Mouse (Mus musculus) WW6 (cell line): ENCODE data around the gene Gm20388.
A peak's percentile ranks its signal among the peaks of the same experiment; 100 is the strongest.

ENCODE experiments used
- DNase-seq: peaks from one replicate; pipeline ENCODE4 v3.0.0-alpha.2; 2013; ENCODE audit warnings: low read depth, low spot score

Gene Gm20388

DNA sequence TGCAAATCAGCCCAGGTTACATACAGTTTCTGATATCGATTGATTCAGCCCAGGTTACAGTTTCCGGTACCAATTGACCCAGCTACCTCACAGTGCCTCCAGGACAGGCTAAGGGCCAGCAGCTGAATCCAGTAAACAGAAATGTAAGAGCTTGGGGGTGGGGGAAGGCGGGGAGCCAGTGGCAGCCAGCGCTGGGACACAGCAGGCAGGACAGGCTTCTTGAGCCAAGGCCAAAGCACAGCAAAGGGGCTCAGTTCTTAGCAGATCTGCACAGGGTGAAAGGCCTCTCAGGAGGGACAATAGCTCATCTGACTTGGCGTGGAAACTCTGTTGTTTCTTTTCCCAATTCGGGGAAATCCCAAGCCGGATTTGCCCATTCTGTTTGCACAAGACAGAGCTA, 3866.7 kb downstream of the Gm20388 start:
- DNase-seq: no peak

DNA sequence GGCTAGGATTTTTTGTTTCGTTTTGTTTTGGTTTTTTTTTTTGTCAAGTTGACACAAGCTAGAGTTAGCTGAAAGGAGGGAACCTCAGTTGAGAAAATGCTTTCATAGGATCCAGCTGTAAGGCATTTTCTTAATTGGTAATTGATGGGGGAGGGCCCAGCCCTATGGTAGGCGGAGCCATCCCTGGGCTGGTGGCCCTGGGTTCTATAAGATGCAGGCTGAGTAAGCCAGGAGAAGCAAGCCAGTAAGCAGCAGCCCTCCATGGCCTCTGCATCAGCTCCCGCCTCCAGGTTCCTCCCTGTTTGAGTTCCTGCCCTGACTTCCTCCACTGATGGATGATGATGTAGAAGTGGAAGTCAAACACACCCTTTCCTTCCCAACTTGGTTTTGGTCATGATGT, 3869.8 kb downstream of the Gm20388 start:
- DNase-seq: no peak

DNA sequence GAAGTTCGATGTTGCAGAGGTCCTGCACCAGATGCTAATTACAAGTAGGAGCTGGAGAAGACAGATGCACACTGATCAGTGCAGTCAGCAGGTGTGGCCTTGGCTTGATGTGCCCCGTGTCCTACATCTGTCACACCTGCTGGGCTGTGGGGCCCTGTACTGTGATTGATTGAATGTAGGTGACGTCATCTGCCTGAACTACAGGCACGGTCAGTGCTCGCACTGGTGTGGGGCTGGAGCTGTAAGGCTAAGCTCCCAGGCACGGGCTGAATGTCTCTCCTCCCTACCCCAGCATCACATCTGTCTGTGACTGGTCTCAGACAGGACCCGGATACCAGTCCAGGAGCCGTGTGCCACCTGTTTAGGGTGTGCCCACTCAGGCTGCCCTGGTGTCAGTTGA, 3870.6 kb downstream of the Gm20388 start:
- no peak for DNase-seq

DNA sequence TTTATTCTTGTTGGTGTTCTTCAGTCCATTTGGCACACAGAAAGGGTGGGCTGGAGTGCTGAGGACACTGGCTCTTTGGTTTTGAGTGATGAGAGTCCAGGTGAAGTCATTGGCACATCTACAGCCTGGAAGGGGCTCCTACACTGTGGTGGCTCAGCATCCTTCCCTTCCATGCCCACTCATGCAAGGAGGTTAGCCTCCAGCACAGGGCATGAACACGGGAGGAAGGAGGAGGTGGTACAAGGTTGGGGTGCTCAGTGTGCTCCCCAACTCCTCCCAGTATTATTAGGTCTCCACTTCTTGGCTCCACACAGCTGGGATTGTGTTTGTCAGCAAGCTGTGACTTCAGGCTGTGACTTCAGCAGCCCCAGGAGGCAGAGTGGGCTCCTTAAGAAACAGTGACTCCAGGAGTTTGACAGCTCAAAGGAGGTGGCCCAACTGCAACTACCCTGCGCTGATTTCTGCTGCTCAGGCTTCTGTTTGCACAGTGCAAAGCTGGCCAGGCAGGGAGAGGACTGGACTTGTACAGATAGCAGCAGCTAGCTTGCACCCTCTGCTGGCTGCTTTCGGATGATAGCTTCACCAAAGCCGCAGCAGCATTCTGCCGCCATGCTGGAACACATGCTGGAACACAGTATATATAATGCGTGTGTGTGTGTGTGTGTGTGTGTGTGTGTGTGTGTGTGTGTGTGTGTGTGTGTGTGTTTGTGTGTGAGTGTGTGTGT, 3873.0 kb downstream of the Gm20388 start:
- peak; percentile 65 for DNase-seq

DNA sequence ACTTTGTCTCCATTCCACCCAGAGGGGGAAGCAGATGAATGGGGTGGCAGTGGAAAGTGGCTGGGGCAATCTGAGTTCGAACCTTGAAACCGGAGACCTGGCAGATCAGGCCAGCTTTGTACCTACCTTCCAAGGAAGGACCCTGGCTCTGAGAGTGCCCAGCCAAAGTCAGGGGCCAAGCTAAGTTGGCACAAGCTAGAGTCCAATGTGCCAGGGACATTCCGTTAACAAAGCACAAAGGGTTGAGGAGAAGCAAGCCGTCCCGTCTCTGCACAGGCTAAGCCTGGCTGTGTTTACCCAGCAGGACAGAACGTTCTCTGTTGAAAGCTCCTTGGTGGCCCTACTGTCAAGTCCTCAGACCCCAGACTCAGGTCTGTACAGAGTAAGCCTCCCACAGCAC, 3875.5 kb downstream of the Gm20388 start:
- DNase-seq: no peak

DNA sequence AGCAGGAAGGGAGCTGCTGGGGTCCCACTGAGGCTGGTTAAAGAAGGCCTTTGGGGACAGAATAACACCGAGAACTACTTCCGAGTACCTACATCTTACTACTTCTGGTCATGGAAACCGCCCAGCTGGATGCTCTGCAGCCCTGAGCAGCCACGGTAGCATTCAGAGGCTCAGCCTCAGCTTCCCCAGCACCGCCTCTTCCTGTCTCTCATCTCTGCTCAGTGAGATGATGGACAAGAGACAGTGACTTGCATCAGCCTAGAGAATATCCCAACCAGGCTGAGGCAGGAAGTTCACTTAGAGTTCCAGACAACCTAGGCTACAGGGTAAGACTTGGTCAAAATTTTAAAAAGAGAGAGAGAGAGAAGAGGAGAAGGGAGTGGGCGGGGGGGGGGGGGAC, 3876.0 kb downstream of the Gm20388 start:
- DNase-seq: no peak

DNA sequence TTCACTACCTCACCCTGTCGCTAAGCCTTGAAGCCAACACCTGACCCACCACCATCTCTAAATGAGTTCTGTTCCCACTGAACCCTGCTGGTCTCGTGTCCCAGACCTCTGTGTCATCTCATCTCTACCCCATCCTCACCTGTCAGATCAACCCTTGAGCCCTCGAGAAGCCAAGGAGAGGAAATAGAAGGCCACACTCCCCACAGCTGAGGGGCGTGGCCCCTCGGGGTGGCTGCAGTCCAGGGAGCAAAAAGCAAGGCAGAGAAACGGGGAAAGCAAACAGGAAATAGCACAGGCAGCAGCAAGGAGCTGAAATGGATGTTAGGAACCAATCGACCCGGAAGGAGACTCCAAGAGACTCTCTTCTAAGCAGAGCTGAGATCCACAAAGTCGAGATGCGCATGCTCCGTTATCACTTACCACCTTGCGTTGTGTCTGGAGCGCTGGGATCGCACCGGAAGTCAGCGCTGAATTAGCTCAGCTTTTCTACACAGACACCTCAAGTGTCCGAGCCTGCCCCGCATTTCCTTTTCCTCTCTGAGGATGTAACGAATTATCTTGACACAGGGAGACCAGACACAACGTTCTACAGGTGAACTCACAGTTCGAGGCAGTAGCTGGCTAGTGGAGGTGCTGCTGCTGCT, 3876.7 kb downstream of the Gm20388 start:
- no peak for DNase-seq

DNA sequence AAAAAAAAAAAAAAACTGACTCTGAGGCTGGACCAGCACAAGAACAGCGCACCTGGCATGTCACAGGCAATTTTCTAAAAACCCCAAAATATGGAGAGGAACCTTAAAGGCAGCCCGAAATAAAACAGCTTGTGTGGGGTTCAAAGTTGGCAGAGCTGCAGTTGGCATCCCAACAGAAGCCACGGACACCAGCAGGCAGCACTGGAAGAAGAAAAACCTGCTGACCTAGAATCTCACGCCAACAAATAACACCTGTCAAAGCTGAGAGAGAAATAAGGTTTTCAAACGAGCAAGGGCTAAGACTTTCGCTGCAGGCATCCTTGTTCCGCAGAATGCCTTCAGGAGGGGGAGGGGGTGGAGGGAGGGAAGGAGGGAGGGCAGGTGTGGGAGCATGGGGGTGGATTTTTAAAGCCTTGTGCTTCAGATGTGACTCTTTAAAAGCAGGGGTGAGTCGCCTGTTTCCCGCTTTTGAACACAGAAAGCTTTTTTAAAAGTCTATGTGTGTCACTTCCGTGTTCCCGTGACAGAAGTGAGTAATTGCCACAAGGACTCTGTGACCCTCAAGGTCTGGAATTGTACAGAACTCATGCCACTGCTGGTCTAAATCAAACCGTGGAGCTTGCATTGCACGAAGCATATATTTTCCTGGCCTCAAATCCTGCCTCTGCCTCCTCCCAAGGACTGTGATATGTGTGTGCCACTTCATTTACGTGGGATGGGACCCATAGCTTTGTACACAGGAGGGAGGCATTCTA, 3878.0 kb downstream of the Gm20388 start:
- no peak for DNase-seq

DNA sequence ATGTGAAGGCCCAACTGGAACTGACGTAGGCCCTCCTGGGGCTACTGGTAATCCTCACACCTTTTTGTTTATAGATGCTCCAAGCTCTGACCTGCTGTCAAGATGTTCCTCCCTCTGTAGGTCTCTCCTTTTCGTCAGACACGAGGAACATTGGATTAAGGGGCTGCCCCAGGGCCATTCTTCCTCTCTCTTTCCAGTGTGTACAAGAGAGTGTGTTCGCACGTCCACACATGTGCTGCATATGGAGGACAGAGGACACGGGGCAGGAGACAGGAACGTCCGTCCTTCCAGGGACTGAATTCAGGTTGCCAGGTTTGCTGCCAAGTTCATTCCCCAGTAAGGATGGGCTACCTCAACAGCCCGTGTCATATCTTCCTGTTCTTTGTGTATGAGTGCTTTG, 3878.8 kb downstream of the Gm20388 start:
- no peak for DNase-seq

DNA sequence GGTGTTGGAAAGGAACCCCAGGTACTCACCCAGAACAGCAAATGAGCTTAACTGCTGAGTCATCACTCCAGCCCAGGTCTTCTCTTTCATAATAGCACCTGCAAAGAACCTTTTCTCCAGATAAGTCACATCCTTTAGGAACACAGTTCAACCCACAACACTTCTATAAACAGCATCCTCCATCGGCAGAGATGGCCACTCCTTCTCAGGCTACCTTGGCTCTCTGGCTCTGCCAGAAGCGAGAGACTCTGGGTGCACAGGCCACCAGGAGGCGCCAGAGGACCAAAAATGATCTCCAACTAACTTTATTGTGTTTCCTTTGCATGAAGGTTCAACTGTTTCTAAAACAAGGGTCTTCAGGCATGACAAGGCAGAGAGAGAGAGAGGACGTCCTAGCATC, 3879.3 kb downstream of the Gm20388 start:
- no peak for DNase-seq

DNA sequence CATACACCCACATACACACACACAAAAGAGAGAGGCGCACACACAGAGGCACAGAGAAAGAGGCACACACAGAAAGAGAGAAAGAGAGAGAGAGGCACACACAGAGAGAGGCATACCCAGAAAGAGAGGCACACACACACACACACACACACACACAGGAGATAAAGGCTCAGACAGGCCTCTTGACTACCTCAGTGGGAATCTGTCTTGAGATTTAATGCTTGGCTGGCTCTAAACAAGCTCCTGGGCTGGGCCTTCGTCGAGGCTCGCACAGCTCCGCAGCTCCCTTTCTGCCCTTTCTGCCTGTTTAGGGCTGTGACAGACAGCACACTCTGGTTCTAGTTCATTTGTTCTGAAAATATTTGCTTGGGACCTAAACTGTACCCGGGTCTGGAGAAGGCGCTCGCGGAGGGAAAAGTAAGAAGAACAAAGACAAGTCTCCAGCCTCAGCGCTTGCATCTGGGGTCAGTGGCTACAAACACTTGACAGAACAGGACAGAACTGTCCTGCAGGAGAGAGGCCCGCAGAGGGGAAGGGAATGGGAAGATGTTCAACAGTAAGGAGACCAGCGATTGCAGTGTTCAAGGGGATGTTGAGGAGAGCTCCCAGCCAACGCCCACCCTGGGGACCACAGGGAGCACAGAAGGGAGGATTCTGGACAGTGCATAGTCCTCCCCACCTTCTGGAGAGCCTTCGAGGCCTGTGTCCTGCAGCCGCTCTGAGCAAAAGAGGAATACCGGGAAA, 3880.6 kb downstream of the Gm20388 start:
- no peak for DNase-seq

DNA sequence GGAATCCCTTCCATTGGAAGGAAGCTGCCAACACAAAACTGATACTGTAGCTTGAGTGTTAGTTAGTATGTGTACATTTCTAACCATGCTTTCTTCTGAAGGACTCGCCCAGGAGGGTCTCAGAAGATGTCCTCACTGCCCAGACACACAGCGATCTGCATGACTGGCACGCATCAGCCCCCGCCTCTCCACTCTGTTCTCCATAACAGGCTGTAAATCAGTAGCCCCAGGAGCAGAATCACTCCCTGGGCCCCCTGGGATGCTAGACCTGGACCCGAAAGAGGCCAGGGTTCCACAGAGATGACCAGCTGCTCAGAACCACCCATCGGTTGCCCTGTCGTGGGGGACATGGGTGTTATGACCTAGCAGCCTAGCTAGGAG, 3881.2 kb downstream of the Gm20388 start:
- no peak for DNase-seq

DNA sequence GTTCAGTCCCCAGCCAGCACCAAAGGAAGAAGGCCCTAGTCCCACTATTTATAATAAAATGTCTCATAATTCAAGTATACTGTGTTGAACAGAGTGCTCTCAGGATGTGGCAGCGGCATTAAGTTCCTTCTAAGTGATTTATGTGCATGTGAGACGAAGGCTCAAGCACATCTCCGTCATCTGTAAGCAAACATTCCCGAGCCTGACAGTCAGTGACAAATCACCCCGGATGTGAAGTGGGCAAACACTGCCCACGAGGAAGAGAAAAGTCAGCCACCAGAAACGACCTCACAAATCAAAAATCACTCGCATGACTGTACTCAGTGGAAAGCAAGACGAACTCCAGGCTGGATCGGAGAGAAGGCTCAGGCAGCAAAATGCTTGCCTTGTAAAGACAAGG, 3883.3 kb downstream of the Gm20388 start:
- DNase-seq: no peak

DNA sequence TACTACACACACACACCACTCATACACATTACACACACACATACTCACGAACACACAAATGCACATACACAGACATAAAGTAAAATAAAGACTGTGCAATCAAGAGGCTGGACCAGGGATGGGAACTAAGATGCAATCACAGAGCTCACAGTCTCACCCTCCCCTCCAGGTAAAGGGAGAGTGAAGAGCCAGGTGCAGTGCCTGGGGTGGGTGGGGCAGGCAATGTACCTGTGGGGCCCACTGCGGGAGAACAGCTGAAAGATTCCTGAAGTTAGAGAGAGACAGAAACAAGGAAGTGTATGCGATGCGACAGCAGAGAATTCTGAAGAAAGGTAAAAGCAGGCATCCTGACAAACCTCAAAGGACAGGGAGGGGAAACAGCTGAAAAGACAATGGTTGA, 3884.1 kb downstream of the Gm20388 start:
- DNase-seq: no peak

DNA sequence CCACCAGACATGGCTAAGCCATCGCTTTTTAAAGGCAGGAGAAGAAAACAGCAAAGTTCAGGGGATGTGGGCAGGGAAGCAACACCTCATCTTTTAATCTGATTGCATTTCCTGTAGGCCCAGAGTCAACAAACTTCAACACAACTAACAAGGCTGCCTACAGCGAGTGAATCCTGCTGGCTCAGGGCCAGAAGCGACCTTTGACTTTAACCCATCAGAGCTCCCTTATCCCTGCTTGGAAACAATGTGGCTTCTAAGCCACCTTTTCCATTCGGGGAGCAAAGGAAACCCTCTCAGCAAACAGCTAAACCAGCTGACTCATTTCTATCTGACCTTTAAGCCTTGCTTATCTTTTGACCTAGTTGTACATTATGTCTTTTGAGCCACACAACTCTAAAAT, 3886.1 kb downstream of the Gm20388 start:
- no peak for DNase-seq

DNA sequence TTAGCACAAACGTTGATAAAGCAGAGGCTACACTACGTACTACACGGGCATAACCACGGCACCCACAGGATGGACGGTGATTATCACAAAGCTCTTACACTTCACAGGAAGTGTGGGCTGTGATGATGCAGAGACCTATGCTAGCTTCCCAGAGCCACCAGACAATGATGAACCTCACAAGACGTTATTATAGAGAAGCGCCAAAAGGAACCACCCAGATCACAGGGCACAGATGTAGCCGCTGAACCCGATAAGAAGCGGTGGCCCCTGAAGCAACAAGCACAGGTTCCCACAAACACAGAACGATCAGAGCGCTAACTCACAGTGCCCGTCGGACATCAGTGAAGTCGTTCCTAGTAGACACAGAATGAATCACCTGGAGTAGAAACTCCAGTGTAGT, 3887.3 kb downstream of the Gm20388 start:
- no peak for DNase-seq

DNA sequence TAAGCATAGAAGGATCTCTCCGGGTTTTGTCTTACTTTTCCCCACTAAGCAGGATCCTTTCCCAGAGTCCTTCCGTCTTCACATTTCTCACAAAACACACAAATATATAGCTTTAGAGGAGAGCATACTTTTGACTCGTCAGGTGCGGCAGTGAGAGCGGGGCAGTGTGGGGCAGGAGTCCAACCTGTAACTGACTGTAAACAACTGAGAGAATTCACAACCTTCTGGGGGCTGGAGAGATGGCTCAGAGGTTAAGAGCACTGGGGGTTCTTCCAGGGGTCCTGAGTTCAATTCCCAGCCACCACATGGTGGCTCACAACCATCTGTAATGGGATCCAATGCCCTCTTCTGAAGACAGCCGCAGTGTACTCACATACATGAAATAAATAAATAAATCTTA, 3888.8 kb downstream of the Gm20388 start:
- DNase-seq: no peak

DNA sequence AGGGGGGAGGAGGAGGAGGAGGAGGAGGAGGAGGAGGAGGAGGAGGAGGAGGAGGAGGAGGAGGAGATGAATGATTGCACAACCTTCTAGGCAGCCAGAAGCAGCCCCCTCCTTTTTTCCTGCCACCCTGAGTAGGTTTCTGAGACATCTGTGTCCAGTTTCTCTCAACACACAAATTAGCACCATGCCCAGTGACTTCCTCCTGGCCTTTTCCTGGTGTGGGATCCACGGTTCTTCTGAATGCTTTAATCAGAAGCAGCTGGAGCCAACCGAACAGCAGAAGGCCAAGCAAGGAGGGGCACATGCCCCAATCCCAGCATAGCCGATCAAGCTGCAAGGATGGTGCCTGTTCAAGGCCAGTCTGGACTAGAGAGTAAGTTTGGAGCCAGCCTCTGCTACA, 3889.2 kb downstream of the Gm20388 start:
- no peak for DNase-seq

DNA sequence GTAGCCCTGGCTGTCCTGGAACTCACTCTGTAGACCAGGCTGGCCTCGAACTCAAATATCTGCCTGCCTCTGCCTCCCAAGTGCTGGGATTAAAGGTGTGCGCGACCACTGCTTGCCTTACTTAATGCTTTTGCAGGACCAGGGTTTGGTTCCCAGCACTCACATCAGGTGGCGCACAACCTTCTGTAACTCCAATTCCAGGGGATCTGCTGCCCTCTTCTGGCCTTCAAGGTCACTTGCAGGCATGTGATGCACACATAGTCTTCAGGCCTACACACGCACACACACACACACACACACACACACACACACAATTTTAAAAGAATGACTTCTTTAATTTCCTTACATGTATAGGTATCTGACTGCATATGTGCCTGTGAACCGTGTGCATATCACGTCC, 3890.2 kb downstream of the Gm20388 start:
- DNase-seq: no peak

DNA sequence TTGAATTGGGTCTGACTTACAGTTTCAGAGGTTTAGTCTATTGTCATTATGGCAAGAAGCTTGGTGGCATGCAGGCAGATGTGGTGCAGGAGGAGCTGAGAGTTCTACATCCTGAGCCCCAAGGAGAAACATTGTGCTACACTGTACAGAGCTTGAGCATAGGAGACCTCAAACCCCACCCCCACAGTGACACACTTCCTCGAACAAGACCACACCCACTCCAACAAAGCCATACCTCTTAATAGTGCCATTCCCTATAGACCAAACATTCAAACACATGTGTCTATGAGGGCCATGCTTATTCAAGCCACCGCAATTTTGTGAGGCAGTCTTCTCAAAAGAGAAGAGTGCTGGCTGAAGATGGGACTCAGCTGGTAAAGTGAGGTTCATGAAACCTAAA, 3890.9 kb downstream of the Gm20388 start:
- DNase-seq: no peak

DNA sequence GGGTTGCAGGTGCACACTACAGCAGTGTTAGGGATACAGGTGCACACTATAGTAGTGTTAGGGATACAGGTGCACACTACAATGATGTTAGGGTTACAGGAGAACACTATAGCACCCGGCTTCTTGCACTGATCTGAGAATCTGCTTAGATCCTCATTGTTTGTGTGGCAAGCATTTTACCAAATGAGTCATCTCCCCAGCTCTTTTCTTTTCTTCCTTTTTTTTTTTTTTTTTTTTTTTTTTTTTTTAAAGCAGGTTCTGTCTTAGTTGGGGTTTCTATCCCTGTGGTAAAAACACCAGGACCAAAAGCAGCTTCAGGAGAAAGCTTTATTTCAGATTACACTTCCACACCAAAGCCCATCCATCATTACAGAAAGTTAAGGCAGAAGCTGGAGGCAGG, 3893.0 kb downstream of the Gm20388 start:
- DNase-seq: no peak

DNA sequence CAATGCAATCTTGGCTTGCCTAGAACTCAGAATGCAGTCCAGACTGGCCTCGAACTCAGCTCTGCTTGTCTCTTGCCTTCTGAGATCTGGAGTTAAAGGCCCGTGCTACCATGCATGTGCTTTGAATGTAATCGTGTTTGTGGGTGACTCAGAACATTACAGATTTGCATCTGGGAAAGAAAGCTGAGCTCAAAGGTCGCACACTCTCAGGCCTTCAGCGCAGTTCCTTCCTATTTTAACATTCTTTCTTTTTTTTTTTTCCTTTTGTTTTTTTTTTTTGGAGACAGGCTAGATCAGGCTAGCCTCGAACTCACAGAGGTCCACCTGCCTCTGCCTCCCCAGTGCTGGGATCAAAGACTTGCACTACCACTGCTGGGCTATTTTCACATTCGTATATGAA, 3893.9 kb downstream of the Gm20388 start:
- no peak for DNase-seq
